Mouse (Mus musculus) myocyte (in vitro differentiated cells): Measurements from ENCODE around the gene Nudt5. TPM values are rescaled to one million over a fixed set of nuclear protein-coding genes. Genes with fewer than 3 reads are reported as not detected.
"Not testable (repeated sequence)": the region's sequence is repeated elsewhere in the genome, so short reads cannot be mapped to it uniquely, and the experiment has no call there.

ENCODE experiments used
- H3K27me3 ChIP-seq: one replicate; pipeline ENCODE4 v1.6.1; 2011; ENCODE audit not compliant: control insufficient read depth, insufficient read depth, insufficient read length
- H3K36me3 ChIP-seq: one replicate; pipeline ENCODE4 v1.6.1; 2011; ENCODE audit not compliant: control insufficient read depth, insufficient read depth
- H3K4me2 ChIP-seq: one replicate; pipeline ENCODE4 v1.6.1; 2011; ENCODE audit warnings: low read depth, control low read depth
- H3K4me3 ChIP-seq: one replicate; pipeline ENCODE4 v1.5.1; 2011; ENCODE audit warnings: mild to moderate bottlenecking, control low read depth, moderate library complexity
- H3K79me2 ChIP-seq: one replicate; pipeline ENCODE4 v1.6.1; 2011; ENCODE audit not compliant: control insufficient read depth, insufficient read depth
- H3ac ChIP-seq: one replicate; pipeline ENCODE4 v1.6.1; 2011; ENCODE audit not compliant: control insufficient read depth, insufficient read length
- CEBPB ChIP-seq: IDR thresholded peaks from 2 replicates; pipeline ENCODE4 v1.6.1; 2011; ENCODE audit warnings: mild to moderate bottlenecking, moderate library complexity; ENCODE audit not compliant: poor library complexity, insufficient read depth, severe bottlenecking
- E2F4 ChIP-seq: IDR thresholded peaks from one replicate; pipeline ENCODE4 v1.6.1; 2011; ENCODE audit warnings: mild to moderate bottlenecking, control low read depth, moderate library complexity; ENCODE audit not compliant: insufficient read depth
- MAX ChIP-seq: IDR thresholded peaks from one replicate; pipeline ENCODE4 v1.6.1; 2011; ENCODE audit warnings: low read depth, mild to moderate bottlenecking, control low read depth
- MYOD1 ChIP-seq, 3 experiments: IDR thresholded peaks; one replicate each; pipeline ENCODE4 v1.6.1; 2011; ENCODE audit warnings: control low read depth in 2 of 3, low read depth in 2 of 3, mild to moderate bottlenecking in 2 of 3, moderate library complexity in 1 of 3; ENCODE audit not compliant: insufficient read length in 2 of 3, control insufficient read depth in 1 of 3
- MYOG ChIP-seq, 3 experiments: IDR thresholded peaks; one replicate each; pipeline ENCODE4 v1.6.1; 2011; ENCODE audit warnings: control low read depth in 2 of 3, low read depth in 2 of 3, mild to moderate bottlenecking in 2 of 3; ENCODE audit not compliant: insufficient read length in 2 of 3, control insufficient read depth in 1 of 3, insufficient read depth in 1 of 3
- POLR2A ChIP-seq: IDR thresholded peaks from one replicate; pipeline ENCODE4 v1.6.1; 2011; ENCODE audit warnings: low read depth, mild to moderate bottlenecking, control low read depth, moderate library complexity; ENCODE audit not compliant: insufficient read length
- POLR2AphosphoS2 ChIP-seq: IDR thresholded peaks from one replicate; pipeline ENCODE4 v1.6.1; 2011; ENCODE audit warnings: low read depth, control low read depth; ENCODE audit not compliant: insufficient read length
- REST ChIP-seq: IDR thresholded peaks from one replicate; pipeline ENCODE4 v1.6.1; 2011; ENCODE audit warnings: mild to moderate bottlenecking, control low read depth, moderate library complexity; ENCODE audit not compliant: insufficient read depth, insufficient read length
- SRF ChIP-seq: IDR thresholded peaks from one replicate; pipeline ENCODE4 v1.6.1; 2011; ENCODE audit warnings: low read depth; ENCODE audit not compliant: control insufficient read depth, insufficient read length
- TCF12 ChIP-seq: IDR thresholded peaks from one replicate; pipeline ENCODE4 v1.6.1; 2011; ENCODE audit warnings: mild to moderate bottlenecking, control low read depth; ENCODE audit not compliant: poor library complexity, insufficient read depth, severe bottlenecking
- TCF3 ChIP-seq: IDR thresholded peaks from one replicate; pipeline ENCODE4 v1.6.1; 2011; ENCODE audit warnings: low read depth, control low read depth; ENCODE audit not compliant: insufficient read length
- USF1 ChIP-seq: IDR thresholded peaks from one replicate; pipeline ENCODE4 v1.6.1; 2011; ENCODE audit warnings: low read depth, mild to moderate bottlenecking, control low read depth, moderate library complexity
- polyA plus RNA-seq: library from polyadenylated mRNA; unstranded; fragments of >200 nt; fragmentation: generic; extraction: Trizol; gene quantifications from one replicate; pipeline ENCODE4 v1.2.1, GENCODE M21; 2012; ENCODE audit warnings: missing spikeins

The Nudt5 gene
- polyA plus RNA-seq, 1 experiment: 38.1 TPM

- Histone ChIP-seq H3K4me3 (no peak overlapping the region), H3K36me3 (peaks cover 24% of the 10 kb centered on the region), H3K27me3 (no peaks in the 10 kb centered on the region), H3K4me2 (no peak overlapping the region), H3ac (no peak overlapping the region), H3K79me2 (no peaks in the 10 kb centered on the region)
- TF ChIP-seq POLR2A (no peak), TCF3 (no peak)
Observed at GRCm38 (mm10) chr2:5804440-5805045, 40.3 kb upstream of the Nudt5 start.

- H3K27me3 ChIP-seq: no peaks in the 10 kb centered on the region
- H3K4me3 ChIP-seq: no peak overlapping the region
- no peak overlapping the region for H3K4me2 ChIP-seq
- no peaks in the 10 kb centered on the region for H3K79me2 ChIP-seq
- peaks cover 24% of the 10 kb centered on the region for H3K36me3 ChIP-seq
- no peak overlapping the region for H3ac ChIP-seq
- TF ChIP-seq MYOD1 (IDR thresholded peaks at IDR 0.05; ENCODE audit: control insufficient read depth in 1 of 3, insufficient read length in 2 of 3, low read depth in 2 of 3): no peak
- no peak for TF ChIP-seq TCF12
- TF ChIP-seq E2F4: no peak
- TF ChIP-seq TCF3: no peak
- no peak for TF ChIP-seq SRF
- no peak for TF ChIP-seq MAX
- TF ChIP-seq USF1: no peak
- no peak for TF ChIP-seq CEBPB
- TF ChIP-seq REST: no peak
Observed at GRCm38 (mm10) chr2:5805228-5805627, 39.6 kb upstream of the Nudt5 start.

GRCm38 (mm10) chr2:5806201-5806600 is 38.6 kb upstream of the Nudt5 start:
- not testable (repeated sequence) for H3K4me2 ChIP-seq, H3ac ChIP-seq, H3K4me3 ChIP-seq, H3K27me3 ChIP-seq, H3K79me2 ChIP-seq
- H3K36me3 ChIP-seq: peaks cover 33% of the 10 kb centered on the region

- peaks cover 27% of the 10 kb centered on the region for H3K36me3 ChIP-seq
- H3K4me3 ChIP-seq: no peak overlapping the region
- H3K4me2 ChIP-seq: no peak overlapping the region
- H3K27me3 ChIP-seq: no peaks in the 10 kb centered on the region
- H3ac ChIP-seq: no peak overlapping the region
- no peaks in the 10 kb centered on the region for H3K79me2 ChIP-seq
- TF ChIP-seq MYOG (IDR thresholded peaks at IDR 0.05; ENCODE audit: control insufficient read depth in 1 of 3, insufficient read depth in 1 of 3, insufficient read length in 2 of 3, low read depth in 2 of 3) (no peak), POLR2A (no peak), SRF (no peak), TCF12 (no peak), USF1 (no peak), MYOD1 (IDR thresholded peaks at IDR 0.05; ENCODE audit: control insufficient read depth in 1 of 3, insufficient read length in 2 of 3, low read depth in 2 of 3) (no peak), E2F4 (no peak), POLR2AphosphoS2 (no peak), CEBPB (no peak), MAX (no peak), REST (no peak), TCF3 (no peak)
Observed at GRCm38 (mm10) chr2:5810036-5810718, 34.6 kb upstream of the Nudt5 start.

GRCm38 (mm10) chr2:5811235-5811782 is 33.5 kb upstream of the Nudt5 start:
- Histone ChIP-seq H3ac (no peak overlapping the region), H3K36me3 (peaks cover 31% of the 10 kb centered on the region), H3K4me3 (no peak overlapping the region), H3K27me3 (no peaks in the 10 kb centered on the region), H3K4me2 (no peak overlapping the region), H3K79me2 (no peaks in the 10 kb centered on the region)
- TF ChIP-seq POLR2A: no peak
- no peak for TF ChIP-seq USF1
- TF ChIP-seq POLR2AphosphoS2: no peak
- no peak for TF ChIP-seq TCF12
- no peak for TF ChIP-seq CEBPB
- TF ChIP-seq MYOG (IDR thresholded peaks at IDR 0.05; ENCODE audit: control insufficient read depth in 1 of 3, insufficient read depth in 1 of 3, insufficient read length in 2 of 3, low read depth in 2 of 3): no peak
- TF ChIP-seq MYOD1 (IDR thresholded peaks at IDR 0.05; ENCODE audit: control insufficient read depth in 1 of 3, insufficient read length in 2 of 3, low read depth in 2 of 3): no peak
- TF ChIP-seq MAX: no peak
- TF ChIP-seq SRF: no peak
- no peak for TF ChIP-seq TCF3
